Mouse (Mus musculus) layer of hippocampus, postnatal 14 days (tissue): Measurements from ENCODE around the gene Zmym2. TPM values are rescaled to one million over a fixed set of nuclear protein-coding genes. Genes with fewer than 3 reads are reported as not detected.

Experiments
- DNase-seq, 2 experiments: peaks; one replicate each; pipeline ENCODE4 v3.0.0; 2021 to 2022; ENCODE audit warnings: low spot score in 2 of 2, mixed read lengths in 1 of 2
- total RNA-seq, 2 experiments: library from RNA; stranded (reverse); gene quantifications; 2 replicates each; pipeline ENCODE4 v1.2.3; 2021

Gene Zmym2
- total RNA-seq, 2 experiments from 2014 or later, result 88.0 to 91.7 TPM

DNA sequence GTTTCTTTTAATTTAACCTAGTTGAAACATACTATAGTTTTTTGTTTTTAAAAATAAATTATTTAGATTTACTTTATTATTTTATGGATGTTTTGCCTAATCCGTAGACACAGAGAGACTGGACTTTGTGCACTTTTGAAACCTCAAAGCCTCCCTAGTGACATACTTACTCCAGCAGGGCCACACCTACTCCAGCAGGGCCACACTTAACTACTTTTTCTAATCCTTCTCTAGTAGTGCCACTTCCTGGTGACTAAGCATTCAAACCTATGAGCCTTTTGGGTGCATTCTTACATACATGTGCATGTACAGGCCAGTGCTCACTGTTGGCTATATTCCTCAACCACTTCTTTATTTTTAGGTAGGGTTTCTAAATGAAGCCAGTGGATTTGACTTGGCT, 19.2 kb downstream of the Zmym2 start:
- no peak for DNase-seq

DNA sequence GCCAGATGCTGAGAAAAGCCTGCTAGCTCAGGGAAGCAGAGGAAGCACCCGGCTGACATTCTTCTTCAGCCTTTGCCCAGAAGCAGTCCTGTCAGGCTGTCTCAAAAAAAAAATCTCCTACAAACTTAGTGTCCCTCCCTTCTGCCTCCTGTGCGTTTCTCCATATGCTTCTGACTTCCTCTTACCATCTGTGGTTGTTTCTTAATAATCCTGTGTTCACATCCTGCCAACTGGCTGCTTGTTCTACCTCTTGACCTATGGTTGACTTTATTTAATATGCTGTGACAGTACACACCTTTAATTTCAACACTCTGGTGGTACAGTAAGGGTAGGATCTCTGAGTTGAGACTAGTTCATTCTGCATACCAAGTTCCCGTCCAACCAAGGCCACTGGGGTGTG, 32.1 kb downstream of the Zmym2 start:
- DNase-seq, result no peak

DNA sequence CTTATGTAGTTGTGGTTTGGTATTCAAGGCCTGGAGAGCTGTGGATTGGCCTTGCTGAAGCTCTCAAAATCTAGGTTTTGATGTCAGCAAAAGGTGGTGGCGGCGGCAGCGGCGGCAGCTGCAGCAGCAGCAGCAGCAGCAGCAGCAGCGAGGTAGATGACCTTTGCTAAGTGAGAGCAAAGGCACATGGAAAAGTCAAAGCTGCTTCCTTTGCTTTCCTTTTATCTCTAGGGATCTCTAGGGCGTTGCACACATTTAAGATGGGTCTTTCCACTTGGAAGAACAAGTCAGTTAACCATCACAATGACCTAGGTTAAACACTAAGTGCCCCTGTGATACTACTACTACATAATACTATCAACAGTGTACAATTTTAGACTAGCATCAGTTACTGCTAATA, 49.0 kb downstream of the Zmym2 start:
- no peak for DNase-seq

DNA sequence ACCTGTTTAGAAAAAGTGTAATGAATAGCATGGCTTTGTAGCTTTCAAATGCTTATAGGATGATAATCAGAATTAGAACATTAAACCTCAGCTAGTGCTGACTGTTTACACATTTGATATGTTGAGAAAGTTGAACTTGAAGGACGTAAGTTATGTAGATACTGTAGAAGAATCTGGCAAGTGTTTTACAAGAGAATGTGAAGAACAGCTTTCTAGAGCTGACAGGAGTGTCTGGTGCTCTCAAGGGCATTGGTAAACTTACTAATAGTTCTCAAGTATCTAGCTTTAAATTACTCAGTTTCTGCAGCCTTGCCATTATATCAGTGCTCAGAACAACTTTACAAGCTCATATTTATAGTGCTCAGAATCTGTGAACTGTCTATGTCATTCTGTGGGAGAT, 53.5 kb downstream of the Zmym2 start:
- no peak for DNase-seq

DNA sequence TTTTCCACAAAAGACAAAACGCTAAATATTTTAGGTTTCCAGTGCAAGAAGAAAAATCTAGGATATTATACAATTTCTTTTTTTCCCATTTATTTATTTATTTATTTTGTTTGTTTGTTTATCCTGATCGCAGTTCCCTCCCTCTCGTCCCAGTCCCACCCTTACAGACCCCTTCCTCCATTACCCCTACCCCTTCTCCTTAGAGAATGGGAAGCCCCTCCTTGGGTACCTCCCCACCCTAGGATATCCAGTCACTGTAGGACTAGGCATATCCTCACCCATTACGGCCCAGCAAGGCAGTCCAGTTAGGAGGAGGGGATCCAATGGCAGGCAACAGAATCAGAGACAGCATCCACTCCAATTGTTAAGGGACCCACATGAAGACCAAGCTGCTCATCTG, 66.5 kb downstream of the Zmym2 start:
- DNase-seq, result no peak

DNA sequence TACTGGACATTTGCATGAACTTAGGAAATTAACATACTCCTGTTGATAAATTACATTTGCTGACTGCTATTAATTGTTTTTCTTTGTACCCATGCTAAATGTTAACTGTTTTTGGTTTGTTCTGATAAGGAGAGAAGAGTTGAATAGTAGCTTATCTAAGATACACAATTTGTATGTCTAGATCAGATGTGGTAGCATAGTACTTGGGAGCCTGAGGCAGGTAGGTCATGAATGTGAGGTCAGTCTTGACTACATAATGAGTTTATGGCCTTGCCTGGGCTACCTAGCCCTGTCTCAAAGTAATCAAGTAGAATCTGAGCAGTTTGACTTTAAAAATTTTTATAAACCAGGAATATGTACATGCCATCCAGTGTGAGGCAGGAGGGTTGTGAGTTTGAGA, 67.9 kb downstream of the Zmym2 start:
- no peak for DNase-seq

DNA sequence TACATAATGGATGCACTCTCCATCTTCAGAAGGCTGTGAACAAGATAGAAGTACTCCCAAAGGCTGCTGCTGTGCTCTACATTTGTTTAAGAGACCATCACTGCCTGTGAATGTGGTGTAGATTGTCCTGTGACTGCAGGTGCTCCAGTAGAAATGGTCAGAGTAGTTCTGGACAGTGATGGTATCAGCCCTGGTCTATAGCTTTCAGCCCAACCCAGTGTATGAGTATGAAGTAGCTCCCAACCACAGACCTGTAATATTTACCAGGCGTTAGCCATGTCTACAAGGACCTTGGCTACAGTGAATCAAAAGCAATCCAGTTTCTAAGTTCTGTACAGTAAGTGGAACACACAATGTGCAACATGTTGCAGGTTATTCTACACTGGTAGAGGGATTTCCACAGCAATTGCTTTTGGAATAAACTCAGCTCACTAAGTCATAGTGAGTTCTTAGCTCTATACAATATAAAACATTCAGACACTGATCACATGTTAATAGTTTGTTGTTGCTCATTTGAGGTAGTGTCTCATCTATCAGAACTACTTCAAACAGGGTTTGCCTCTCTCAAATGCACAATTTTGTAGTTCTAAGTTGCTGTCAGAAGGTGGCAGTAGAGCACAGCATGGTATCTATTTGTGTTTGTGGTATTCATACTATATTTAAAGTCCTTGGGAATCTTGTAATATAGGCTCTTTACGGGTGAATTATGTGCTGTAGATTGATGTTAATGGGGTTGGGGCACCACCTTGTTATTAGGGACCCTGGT, 77.7 kb downstream of the Zmym2 start:
- DNase-seq, result peak in 1 of 2 experiments; percentile 58

DNA sequence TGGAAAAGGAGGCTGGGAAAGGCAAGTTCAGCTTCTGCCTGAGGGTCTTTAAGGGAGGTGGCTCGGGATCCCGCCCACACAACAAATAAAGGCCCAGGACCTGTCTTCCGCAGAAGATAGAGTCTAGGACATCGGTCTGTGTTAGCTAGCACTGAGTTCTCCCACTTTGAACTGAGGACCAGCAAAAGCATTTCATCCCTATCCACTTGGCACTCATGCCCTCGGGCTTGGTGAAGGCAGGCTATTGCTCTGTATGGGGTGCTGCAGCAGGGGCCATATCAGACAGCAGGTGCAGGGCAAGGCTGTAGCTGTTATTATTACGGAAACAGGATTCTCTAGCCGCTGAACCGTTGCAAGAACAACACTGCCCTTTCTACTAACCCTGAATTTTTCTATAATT, 83.2 kb downstream of the Zmym2 start:
- no peak for DNase-seq

DNA sequence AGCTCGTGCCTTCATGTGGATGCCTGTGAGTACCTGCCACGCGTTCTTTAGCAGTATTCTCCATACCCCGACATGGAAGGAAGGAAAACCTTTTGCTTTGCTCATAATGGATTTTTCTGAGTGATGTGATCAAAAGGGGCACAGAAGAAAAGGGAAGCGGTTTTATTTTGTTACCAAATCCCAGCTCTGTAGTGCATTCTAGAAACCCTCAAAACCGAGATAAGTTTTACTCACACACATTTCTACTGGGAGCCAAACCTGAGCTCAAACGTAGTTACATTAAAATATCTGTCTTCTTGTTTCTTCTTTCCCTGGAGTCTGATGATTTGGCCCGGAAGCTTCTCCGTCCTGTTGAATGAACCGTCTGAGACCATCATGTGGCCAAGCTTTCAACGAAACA, 83.7 kb downstream of the Zmym2 start:
- no peak for DNase-seq

DNA sequence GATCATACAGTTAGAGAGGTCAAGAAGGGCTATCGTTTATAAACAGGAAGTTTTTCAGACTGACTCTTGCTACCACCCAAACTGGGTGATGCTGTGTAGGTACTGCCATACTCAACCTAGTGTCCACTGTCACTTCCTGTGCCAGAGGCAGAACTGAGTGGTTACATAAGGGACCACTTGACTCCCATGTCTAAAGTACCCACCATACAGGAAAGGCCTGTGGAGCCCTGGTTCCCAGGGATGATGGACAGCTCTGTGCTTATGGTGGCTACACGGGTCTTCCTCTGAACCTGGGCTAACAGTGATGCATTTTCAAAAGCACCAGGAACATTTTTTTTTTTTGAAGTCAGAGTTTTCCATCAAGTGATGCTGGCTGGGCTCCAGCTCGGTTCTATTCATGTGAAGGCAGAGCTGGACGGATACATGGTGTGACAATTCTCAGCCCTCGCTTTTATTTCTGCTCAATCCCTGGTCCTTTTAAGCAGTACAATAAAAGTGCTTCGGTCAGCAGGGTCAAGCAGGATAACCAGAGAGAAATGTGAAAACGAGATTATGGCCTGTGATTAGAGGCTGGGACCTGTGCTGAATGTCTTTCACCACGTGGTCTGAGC, 91.7 kb downstream of the Zmym2 start:
- no peak for DNase-seq

DNA sequence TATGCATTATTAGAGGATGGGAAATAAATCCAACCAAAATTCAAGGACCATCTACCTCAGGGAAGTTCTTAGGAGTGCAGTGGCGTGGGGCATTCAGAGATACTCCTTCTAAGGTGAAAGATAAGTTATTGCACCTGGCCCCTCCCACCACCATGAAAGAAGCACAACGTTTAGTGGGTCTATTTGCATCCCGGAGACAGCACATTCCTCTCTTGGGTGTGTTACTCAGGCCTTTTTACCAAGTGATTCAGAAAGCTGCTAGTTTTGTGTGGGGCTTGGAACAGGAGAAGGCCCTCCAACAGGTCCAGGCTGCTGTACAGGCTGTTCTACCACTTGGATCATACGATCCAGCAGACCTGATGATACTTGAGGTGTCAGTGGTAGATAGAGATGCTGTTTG, 102.2 kb downstream of the Zmym2 start:
- no peak for DNase-seq

Other genes starting within 250 kb of the Zmym2 start
- 10 to 100 TPM; 42.9 to 43.8 TPM for gene Mphosph8, start 218.4 kb upstream of the Zmym2 start, total RNA-seq
- gene Pspc1, start 108.3 kb upstream of the Zmym2 start, total RNA-seq, result 10 to 100 TPM; 58.7 to 60.2 TPM
- 10 to 100 TPM; 28.8 to 30.1 TPM for gene Zmym5, start 74.9 kb upstream of the Zmym2 start, total RNA-seq
- under 1 TPM; 0.78 to 0.79 TPM for gene Gja3, start 171.4 kb downstream of the Zmym2 start, total RNA-seq
- gene Gjb2, start 218.0 kb downstream of the Zmym2 start, total RNA-seq, result 1 to 10 TPM; 9.2 to 9.5 TPM
- under 1 TPM; 0.33 to 0.71 TPM for gene Gm4491, start 229.2 kb downstream of the Zmym2 start, total RNA-seq
- 100 to 1,000 TPM in 1 of 2 experiments, 10 to 100 TPM in 1; 95.4 to 124 TPM for gene Gjb6, start 247.0 kb downstream of the Zmym2 start, total RNA-seq